Mouse (Mus musculus): ENCODE data around the gene Ncam2.

- TF ChIP-seq HCFC1 (IDR thresholded peaks at IDR 0.05; ENCODE audit: borderline replicate concordance, insufficient read depth, low read length) (no peak), MAFK (IDR thresholded peaks at IDR 0.05; ENCODE audit: insufficient read depth, low read depth, low read length) (no peak), ZC3H11A (IDR thresholded peaks at IDR 0.05; ENCODE audit: borderline replicate concordance, low read depth, low read length) (no peak)
Measured at GRCm38 (mm10) chr16:81319037-81319436, 118.5 kb downstream of the Ncam2 start.

Measured in ES-E14 (cell line).